Mouse (Mus musculus): ENCODE measurements around the gene Igtp. TPM values are rescaled to one million over a fixed set of nuclear protein-coding genes. Genes with fewer than 3 reads are reported as not detected.

Igtp gene
- 31.3 TPM for polyA plus RNA-seq (2014; fragmentation: Illumina TruSeq; extraction: RNeasy Lipid Tissue Mini Kit (QIAGEN cat#74804); ENCODE audit: low replicate concordance)

GRCm38 (mm10) chr11:58199229-58200037, at the start of gene Igtp, which contains the start of gene Irgm2:
Gene Igtp, plus strand, starts transcription at chr11:58199556.
Gene Irgm2, plus strand, starts transcription at chr11:58199618.

GRCm38 (mm10) chr11:58168167-58168915, 31.0 kb upstream of the Igtp start, which contains the start of gene Gemin5:
Gene Gemin5, minus strand, starts transcription at chr11:58168539.

GRCm38 (mm10) chr11:58171459-58172091, 27.8 kb upstream of the Igtp start, which contains the start of gene Mrpl22:
Gene Mrpl22, plus strand, starts transcription at chr11:58171661.

Other genes with a start within 250 kb of the Igtp start
- gene Larp1, start 190.5 kb upstream of the Igtp start, polyA plus RNA-seq (2014; fragmentation: Illumina TruSeq; extraction: RNeasy Lipid Tissue Mini Kit (QIAGEN cat#74804); ENCODE audit: low replicate concordance): 14.3 TPM
- gene Gm12248, start 106.4 kb upstream of the Igtp start, polyA plus RNA-seq (2014; fragmentation: Illumina TruSeq; extraction: RNeasy Lipid Tissue Mini Kit (QIAGEN cat#74804); ENCODE audit: low replicate concordance): not detected
- gene Cnot8, start 95.4 kb upstream of the Igtp start, polyA plus RNA-seq (2014; fragmentation: Illumina TruSeq; extraction: RNeasy Lipid Tissue Mini Kit (QIAGEN cat#74804); ENCODE audit: low replicate concordance): 16.6 TPM
- gene Gemin5, start 31.0 kb upstream of the Igtp start, polyA plus RNA-seq (2014; fragmentation: Illumina TruSeq; extraction: RNeasy Lipid Tissue Mini Kit (QIAGEN cat#74804); ENCODE audit: low replicate concordance): 1.6 TPM
- gene Mrpl22, start 27.9 kb upstream of the Igtp start, polyA plus RNA-seq (2014; fragmentation: Illumina TruSeq; extraction: RNeasy Lipid Tissue Mini Kit (QIAGEN cat#74804); ENCODE audit: low replicate concordance): 20.5 TPM
- 23.6 TPM for gene Irgm2, start 62 bp downstream of the Igtp start, polyA plus RNA-seq (2014; fragmentation: Illumina TruSeq; extraction: RNeasy Lipid Tissue Mini Kit (QIAGEN cat#74804); ENCODE audit: low replicate concordance)
- not detected for gene 4930438A08Rik, start 75.2 kb downstream of the Igtp start, polyA plus RNA-seq (2014; fragmentation: Illumina TruSeq; extraction: RNeasy Lipid Tissue Mini Kit (QIAGEN cat#74804); ENCODE audit: low replicate concordance)
- 0.59 TPM for gene Zfp692, start 107.5 kb downstream of the Igtp start, polyA plus RNA-seq (2014; fragmentation: Illumina TruSeq; extraction: RNeasy Lipid Tissue Mini Kit (QIAGEN cat#74804); ENCODE audit: low replicate concordance)
- 52.8 TPM for gene Zfp672, start 130.8 kb downstream of the Igtp start, polyA plus RNA-seq (2014; fragmentation: Illumina TruSeq; extraction: RNeasy Lipid Tissue Mini Kit (QIAGEN cat#74804); ENCODE audit: low replicate concordance)
- 0.63 TPM for gene Sh3bp5l, start 131.2 kb downstream of the Igtp start, polyA plus RNA-seq (2014; fragmentation: Illumina TruSeq; extraction: RNeasy Lipid Tissue Mini Kit (QIAGEN cat#74804); ENCODE audit: low replicate concordance)
- gene Lypd8, start 179.5 kb downstream of the Igtp start, polyA plus RNA-seq (2014; fragmentation: Illumina TruSeq; extraction: RNeasy Lipid Tissue Mini Kit (QIAGEN cat#74804); ENCODE audit: low replicate concordance): 654 TPM
- gene 1810065E05Rik, start 221.6 kb downstream of the Igtp start, polyA plus RNA-seq (2014; fragmentation: Illumina TruSeq; extraction: RNeasy Lipid Tissue Mini Kit (QIAGEN cat#74804); ENCODE audit: low replicate concordance): 0.52 TPM
- not detected for gene Gm12253, start 233.0 kb downstream of the Igtp start, polyA plus RNA-seq (2014; fragmentation: Illumina TruSeq; extraction: RNeasy Lipid Tissue Mini Kit (QIAGEN cat#74804); ENCODE audit: low replicate concordance)

All from small intestine, adult 10 weeks (tissue).